ENCODE assay signal across 13 mouse cellular contexts in the genomic region with DNA sequence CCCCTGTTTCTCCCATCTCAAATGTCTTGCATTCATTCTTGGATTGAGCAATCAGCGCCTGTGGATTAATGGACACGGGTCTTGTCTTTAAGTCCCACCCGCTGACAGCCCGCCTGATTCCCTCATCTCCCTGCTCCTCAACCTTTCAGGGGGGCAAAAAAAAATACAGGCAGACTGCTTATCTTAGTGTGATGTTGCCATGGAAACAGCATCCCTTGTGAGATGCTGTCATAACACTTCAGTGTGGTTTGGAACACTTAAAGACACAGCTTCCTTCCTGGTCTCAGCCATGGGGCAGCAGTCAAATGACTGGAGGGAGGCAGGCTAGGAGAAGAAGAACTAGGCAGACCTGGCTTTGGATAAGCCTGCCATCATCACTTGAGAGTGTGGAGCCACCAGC. TPM values are rescaled to one million over a fixed set of nuclear protein-coding genes. Genes with fewer than 3 reads are reported as not detected.
A peak's percentile ranks its signal among the peaks of the same experiment; 100 is the strongest.
DNase-seq lines count a peak whose midpoint lies in the region; ATAC-seq and TF ChIP-seq lines count a peak whose summit lies in the region.
"Had no signal": no experiment of that assay in that cellular context is flagged by ENCODE, and none has a peak within 500 bp of the region (broad histone marks: within the 10 kb centered on the region; RNA-seq: fewer than 3 reads in every experiment).

No protein-coding gene starts in this region.

- no peak overlapping the region for H3K4me3 ChIP-seq in forebrain, embryonic 14.5 days (ENCODE audit: low read depth, low read length)
- no peak overlapping the region for H3K4me3 ChIP-seq in intestine, postnatal 0 days (ENCODE audit: low read depth, low read length)
- H3K4me3 ChIP-seq: limb, embryonic 15.5 days had no signal

- peak; percentile 60 for DNase-seq in embryo, embryonic 10 days (ENCODE audit: low spot score)
- no peak for DNase-seq in embryo, embryonic 9.5 days (ENCODE audit: extremely low spot score)
- peak; percentile 19 for DNase-seq in 3T3-L1 (ENCODE audit: low read depth, low spot score)
- DNase-seq in forebrain, embryonic 14.5 days (ENCODE audit: low spot score): peak; percentile 91
- peak; percentile 49 for DNase-seq in mesoderm, embryonic 11.5 days (ENCODE audit: low read depth, low spot score)
- DNase-seq in cerebellum, adult 18-20 months: no peak
- DNase-seq in adrenal gland, postnatal 10 days: no peak
- DNase-seq: cerebellum, adult 11-12 months; gastrocnemius, postnatal 25 days had no signal

- TF ChIP-seq CTCF in intestine, postnatal 0 days (IDR thresholded peaks at IDR 0.05; ENCODE audit: low read depth): no peak

- 4% methylated on average over 4 of the region's 4 CpGs for WGBS in forebrain, embryonic 14.5 days
- 60% methylated on average over 4 of the region's 4 CpGs for WGBS in intestine, postnatal 0 days

- no peaks in the 10 kb centered on the region for H3K9me3 ChIP-seq in forebrain, embryonic 14.5 days (replicated peaks; ENCODE audit: control insufficient read depth, low read length)
- H3K9me3 ChIP-seq in intestine, postnatal 0 days (ENCODE audit: control insufficient read depth): no peaks in the 10 kb centered on the region
- H3K9me3 ChIP-seq: limb, embryonic 15.5 days had no signal

- H3K36me3 ChIP-seq in forebrain, embryonic 14.5 days (ENCODE audit: control insufficient read depth, insufficient read depth, low read length): no peaks in the 10 kb centered on the region
- no peaks in the 10 kb centered on the region for H3K36me3 ChIP-seq in intestine, postnatal 0 days (ENCODE audit: control insufficient read depth, insufficient read depth)
- H3K36me3 ChIP-seq: limb, embryonic 15.5 days had no signal

- H3K4me1 ChIP-seq in forebrain, embryonic 14.5 days (ENCODE audit: control insufficient read depth, insufficient read depth, low read length): peaks cover 65% of the 10 kb centered on the region
- no peaks in the 10 kb centered on the region for H3K4me1 ChIP-seq in intestine, postnatal 0 days (replicated peaks; ENCODE audit: control insufficient read depth, insufficient read depth, low read length)

- no peak overlapping the region for H3K4me2 ChIP-seq in forebrain, embryonic 14.5 days (ENCODE audit: low read length)
- H3K4me2 ChIP-seq in intestine, postnatal 0 days (replicated peaks; ENCODE audit: low read depth): no peak overlapping the region
- H3K4me2 ChIP-seq: limb, embryonic 15.5 days had no signal

- H3K27ac ChIP-seq in forebrain, embryonic 14.5 days (ENCODE audit: low read depth, low read length): peak overlapping the region; percentile 89
- no peak overlapping the region for H3K27ac ChIP-seq in intestine, postnatal 0 days (ENCODE audit: low read depth, low read length)
- H3K27ac ChIP-seq: kidney, postnatal 0 days; limb, embryonic 15.5 days had no signal

- H3K27me3 ChIP-seq in forebrain, embryonic 14.5 days (replicated peaks; ENCODE audit: control insufficient read depth, insufficient read depth, low read length): no peaks in the 10 kb centered on the region
- no peaks in the 10 kb centered on the region for H3K27me3 ChIP-seq in intestine, postnatal 0 days (replicated peaks; ENCODE audit: control insufficient read depth, insufficient read depth, low read length)
- H3K27me3 ChIP-seq: limb, embryonic 15.5 days had no signal

- H3K9ac ChIP-seq in forebrain, embryonic 14.5 days (ENCODE audit: low read length): peak overlapping the region; percentile 50
- no peak overlapping the region for H3K9ac ChIP-seq in intestine, postnatal 0 days (ENCODE audit: low read depth, low read length)
- H3K9ac ChIP-seq: limb, embryonic 15.5 days had no signal

- peak; percentile 57 for ATAC-seq in forebrain, embryonic 14.5 days
- no peak for ATAC-seq in intestine, postnatal 0 days

RNA-seq across cellular contexts. Expression of gene Tspan18, which starts 47.0 kb away (rescaled TPM):
- 15.6 and 17.3 TPM in 2 replicates for polyA plus RNA-seq in forebrain, embryonic 14.5 days (2014; fragmentation: Nextera tagmentation; extraction: Ambion mirVana)
- total RNA-seq in adrenal gland, postnatal 10 days (2021): 100 to 1,000 TPM in 1 of 2 experiments, 10 to 100 TPM in 1; 84.9 to 114 TPM
- 12.2 and 18.0 TPM in 2 replicates for polyA plus RNA-seq in intestine, postnatal 0 days (2015; fragmentation: Nextera tagmentation; extraction: Ambion mirVana)
- total RNA-seq: monocyte, adult 5-6 weeks had no signal

Comparison
In these comparisons a context has a peak if more than half of its experiments do, and no peak if none do; other contexts are left out.
1. DNase-seq: peak in embryo, embryonic 10 days (single experiment), 3T3-L1 (single experiment), forebrain, embryonic 14.5 days (single experiment) and mesoderm, embryonic 11.5 days (single experiment); none in embryo, embryonic 9.5 days (single experiment), cerebellum, adult 18-20 months (0 of 2) and adrenal gland, postnatal 10 days (single experiment).